Mouse (Mus musculus) megakaryocyte, embryonic 14.5 days (primary cell): Measurements from ENCODE around the gene Rnase2b.
"Not testable (repeated sequence)": the region's sequence is repeated elsewhere in the genome, so short reads cannot be mapped to it uniquely, and the experiment has no call there.

Experiments
- FLI1 ChIP-seq: IDR thresholded peaks from 2 replicates; pipeline ENCODE4 v1.6.1; 2012; ENCODE audit warnings: low read length, inconsistent platforms, mixed read lengths
- GATA1 ChIP-seq: IDR thresholded peaks from 3 replicates; pipeline ENCODE4 v1.6.1; 2012; ENCODE audit warnings: mixed read lengths, low read length, inconsistent platforms, borderline replicate concordance

DNA sequence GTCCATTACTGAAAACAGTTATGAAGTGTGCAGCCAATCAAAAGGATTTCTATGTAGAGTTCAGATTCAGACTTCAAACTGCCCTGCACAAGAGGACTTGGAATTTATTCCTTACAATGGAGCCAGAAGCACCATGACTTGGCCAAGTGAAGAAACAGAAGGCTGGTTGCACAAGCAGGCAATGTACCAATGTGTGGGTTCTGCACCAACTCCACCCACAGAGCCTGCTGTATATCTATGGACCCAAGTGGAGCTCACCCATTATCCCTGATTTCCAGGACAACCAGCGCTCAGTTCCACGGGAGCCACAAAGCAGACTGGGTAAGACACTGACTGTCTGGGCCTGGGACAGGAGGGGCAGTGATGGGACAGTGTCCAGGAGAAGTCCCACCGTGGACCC lies at the start of gene Rnase2b:
- TF ChIP-seq FLI1, GATA1: not testable (repeated sequence)
